Mouse (Mus musculus) neural tube, embryonic 15.5 days (tissue): ENCODE data around the gene Tctn3. TPM values are rescaled to one million over a fixed set of nuclear protein-coding genes. Genes with fewer than 3 reads are reported as not detected.
"Not testable (repeated sequence)": the region's sequence is repeated elsewhere in the genome, so short reads cannot be mapped to it uniquely, and the experiment has no call there.

Source experiments
- ATAC-seq: fragments of 200-750 bp; cut with Nextera tagmentation; 2 replicates; pipeline ENCODE4 v1.8.0; 2017; ENCODE audit warnings: mild to moderate bottlenecking, moderate TSS enrichment, moderate library complexity; ENCODE audit not compliant: low FRiP score
- H3K27ac ChIP-seq: fragments of 300-500 bp; sonication (generic); replicated peaks from 2 replicates; pipeline ENCODE4 v1.5.1; 2015; ENCODE audit warnings: mild to moderate bottlenecking, inconsistent platforms
- H3K27me3 ChIP-seq: fragments of 300-500 bp; sonication (generic); replicated peaks from 2 replicates; pipeline ENCODE4 v1.6.1; 2015; ENCODE audit warnings: inconsistent platforms
- H3K36me3 ChIP-seq: fragments of 300-500 bp; sonication (generic); 2 replicates; pipeline ENCODE4 v1.6.1; 2015; ENCODE audit warnings: inconsistent platforms
- H3K4me1 ChIP-seq: fragments of 300-500 bp; sonication (generic); 2 replicates; pipeline ENCODE4 v1.6.1; 2015; ENCODE audit warnings: inconsistent platforms
- H3K4me2 ChIP-seq: fragments of 300-500 bp; sonication (generic); 2 replicates; pipeline ENCODE4 v1.6.1; 2015; ENCODE audit warnings: inconsistent platforms, mild to moderate bottlenecking, moderate library complexity
- H3K4me3 ChIP-seq: fragments of 300-500 bp; sonication (generic); replicated peaks from 2 replicates; pipeline ENCODE4 v1.5.1; 2015; ENCODE audit warnings: mild to moderate bottlenecking, inconsistent platforms
- H3K9ac ChIP-seq: fragments of 300-500 bp; sonication (generic); replicated peaks from 2 replicates; pipeline ENCODE4 v1.6.1; 2015; ENCODE audit warnings: mild to moderate bottlenecking, inconsistent platforms
- H3K9me3 ChIP-seq: fragments of 300-500 bp; sonication (generic); replicated peaks from 2 replicates; pipeline ENCODE4 v1.6.1; 2016; ENCODE audit warnings: inconsistent platforms
- WGBS: fragments of 180-500 bp; shearing (Covaris S2); methylation state at CpG from one replicate; pipeline ENCODE4 v1.1.7; 2015; ENCODE audit warnings: mixed read lengths; 5-methylcytosine and 5-hydroxymethylcytosine counted together
- polyA plus RNA-seq: library from polyadenylated mRNA; unstranded; fragments of >200 nt; fragmentation: Nextera tagmentation; extraction: Ambion mirVana; gene quantifications from 2 replicates; pipeline ENCODE4 v1.2.1, GENCODE M21; 2015

Tctn3 gene
- polyA plus RNA-seq, 1 experiment from 2014 or later, result 14.8 TPM

DNA sequence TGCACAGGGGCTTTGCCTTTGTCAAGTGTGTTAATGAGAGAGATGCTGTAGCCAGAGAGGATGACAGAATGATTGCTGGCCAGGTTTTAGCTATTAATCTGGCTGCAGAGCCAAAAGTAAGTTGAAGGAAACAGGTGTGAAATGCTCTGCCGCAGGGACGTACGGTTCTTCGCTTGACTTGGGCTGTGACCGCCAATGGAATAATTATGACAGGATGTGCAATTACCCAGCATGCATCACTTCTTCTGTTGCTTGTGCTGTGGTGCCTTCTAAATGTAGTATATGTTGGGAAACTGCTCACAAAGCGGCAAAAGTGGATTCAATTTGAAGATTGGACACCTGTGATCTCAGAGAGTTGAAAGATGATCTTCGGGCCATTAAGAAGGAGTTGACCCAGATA lies 4.0 kb upstream of the Tctn3 start:
- Histone ChIP-seq H3K4me3 (no peak overlapping the region), H3K27ac (no peak overlapping the region), H3K9ac (no peak overlapping the region), H3K9me3 (no peaks in the 10 kb centered on the region), H3K4me2 (no peak overlapping the region), H3K36me3 (no peaks in the 10 kb centered on the region), H3K4me1 (peaks cover 6% of the 10 kb centered on the region), H3K27me3 (no peaks in the 10 kb centered on the region)
- no peak for ATAC-seq
- WGBS, result 84% methylated on average over 7 of the region's 7 CpGs

- Histone ChIP-seq H3K36me3 (no peaks in the 10 kb centered on the region), H3K4me2 (no peak overlapping the region), H3K4me3 (no peak overlapping the region), H3K9me3 (no peaks in the 10 kb centered on the region), H3K27me3 (no peaks in the 10 kb centered on the region), H3K4me1 (peaks cover 9% of the 10 kb centered on the region), H3K9ac (no peak overlapping the region), H3K27ac (no peak overlapping the region)
- 85% methylated on average over 7 of the region's 7 CpGs for WGBS
- ATAC-seq, result no peak
Measured at GRCm38 (mm10) chr19:40614811-40615210, 2.8 kb upstream of the Tctn3 start.

DNA sequence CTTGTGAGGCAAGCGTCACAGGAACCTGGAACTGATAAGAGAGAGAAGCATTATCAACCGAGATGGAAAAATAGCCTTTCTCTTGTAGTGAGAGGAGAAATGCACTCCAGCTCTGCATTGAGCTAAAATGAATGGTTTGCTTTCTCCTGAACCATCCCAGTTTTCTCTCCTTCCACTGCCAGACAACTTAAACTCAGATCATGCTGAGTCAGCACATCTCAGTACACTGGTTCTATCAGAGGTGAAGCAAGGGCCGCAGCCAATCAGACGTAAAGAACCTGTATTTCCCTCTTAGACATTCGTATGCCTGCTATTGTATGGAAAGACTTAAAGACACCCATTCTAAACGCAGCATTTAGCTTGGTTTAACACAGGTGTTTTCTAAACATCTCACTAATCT lies 4.4 kb downstream of the Tctn3 start:
- no peak overlapping the region for H3K4me2 ChIP-seq
- peaks cover 9% of the 10 kb centered on the region for H3K4me1 ChIP-seq
- H3K27me3 ChIP-seq, result no peaks in the 10 kb centered on the region
- no peaks in the 10 kb centered on the region for H3K9me3 ChIP-seq
- no peak overlapping the region for H3K27ac ChIP-seq
- H3K9ac ChIP-seq, result no peak overlapping the region
- peaks cover 48% of the 10 kb centered on the region for H3K36me3 ChIP-seq
- WGBS, result 92% methylated on average over 6 of the region's 6 CpGs
- H3K4me3 ChIP-seq, result no peak overlapping the region
- no peak for ATAC-seq

DNA sequence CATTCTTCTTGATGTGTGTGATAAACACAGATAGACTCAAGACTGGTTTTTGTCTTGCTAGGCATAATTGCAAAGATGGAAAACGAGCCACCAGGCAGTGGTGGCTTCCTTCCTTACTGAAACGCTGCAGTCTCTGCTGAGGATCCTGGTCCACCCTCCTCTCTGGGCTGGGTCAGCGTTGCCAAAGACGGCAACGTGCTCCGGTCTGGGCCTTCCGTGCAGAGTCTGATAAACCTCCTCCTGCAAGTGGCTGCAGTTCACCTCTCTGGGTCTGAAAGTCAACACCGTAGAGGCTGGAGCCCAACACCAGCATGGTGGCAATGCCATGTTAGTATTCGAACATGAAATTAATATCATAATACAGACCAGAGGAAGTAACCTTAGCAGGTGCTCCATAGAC lies 6.8 kb downstream of the Tctn3 start:
- H3K27me3 ChIP-seq, result no peaks in the 10 kb centered on the region
- no peak overlapping the region for H3K4me2 ChIP-seq
- H3K9ac ChIP-seq, result no peak overlapping the region
- ATAC-seq, result no peak
- H3K4me3 ChIP-seq, result no peak overlapping the region
- WGBS, result 96% methylated on average over 9 of the region's 9 CpGs
- no peak overlapping the region for H3K27ac ChIP-seq
- no peaks in the 10 kb centered on the region for H3K9me3 ChIP-seq
- peaks cover 61% of the 10 kb centered on the region for H3K36me3 ChIP-seq
- H3K4me1 ChIP-seq, result no peaks in the 10 kb centered on the region

DNA sequence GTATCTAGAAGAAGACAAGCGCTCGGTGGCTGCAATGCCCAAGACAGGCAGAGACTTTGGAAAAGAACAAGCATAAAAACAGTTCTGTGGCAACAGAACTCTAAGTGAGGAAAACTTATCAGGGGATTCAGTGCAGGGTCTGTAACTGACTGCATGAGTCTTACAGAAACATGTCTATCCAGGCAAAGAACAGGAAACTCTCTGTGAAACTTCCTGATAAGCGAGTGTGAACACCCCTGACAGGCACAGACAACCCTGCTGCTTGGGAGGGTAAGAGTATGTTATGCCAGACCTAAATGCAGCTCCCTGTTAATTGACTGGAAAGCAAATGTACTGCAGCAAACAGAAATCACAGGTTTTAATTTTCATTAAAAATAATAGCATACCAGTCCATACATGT lies 10.2 kb downstream of the Tctn3 start:
- no peak overlapping the region for H3K4me2 ChIP-seq
- no peak for ATAC-seq
- no peak overlapping the region for H3K4me3 ChIP-seq
- no peaks in the 10 kb centered on the region for H3K27me3 ChIP-seq
- no peaks in the 10 kb centered on the region for H3K4me1 ChIP-seq
- 92% methylated on average over 3 of the region's 3 CpGs for WGBS
- no peak overlapping the region for H3K27ac ChIP-seq
- no peaks in the 10 kb centered on the region for H3K9me3 ChIP-seq
- no peak overlapping the region for H3K9ac ChIP-seq
- H3K36me3 ChIP-seq, result peaks cover 45% of the 10 kb centered on the region

DNA sequence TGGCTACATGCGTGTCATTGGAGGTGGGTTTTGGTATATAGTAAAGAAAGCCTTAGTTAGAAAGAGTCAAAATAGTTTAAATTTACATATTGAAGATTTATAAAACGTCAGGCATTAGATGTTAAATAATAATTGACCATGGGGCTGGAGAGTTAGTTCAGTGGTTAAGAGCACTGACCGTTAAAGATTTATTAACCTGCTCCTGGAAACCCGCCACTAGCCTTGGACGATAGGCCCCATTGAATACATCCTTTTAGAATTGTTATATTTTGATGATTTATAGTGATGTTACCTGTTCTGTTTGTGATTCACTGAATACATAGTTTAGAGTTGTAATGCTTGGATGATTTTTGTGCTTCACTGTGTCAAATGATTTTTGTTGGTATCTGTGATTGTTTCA lies 11.2 kb downstream of the Tctn3 start:
- H3K4me2 ChIP-seq, H3K9ac ChIP-seq, H3K4me3 ChIP-seq, H3K9me3 ChIP-seq, H3K27ac ChIP-seq, ATAC-seq, H3K27me3 ChIP-seq, H3K4me1 ChIP-seq: not testable (repeated sequence)
- H3K36me3 ChIP-seq, result peaks cover 41% of the 10 kb centered on the region
- WGBS, result 92% methylated on average over 5 of the region's 5 CpGs

GRCm38 (mm10) chr19:40595831-40596230 lies 16.2 kb downstream of the Tctn3 start:
- 85% methylated on average over 8 of the region's 8 CpGs for WGBS
- H3K36me3 ChIP-seq, result peaks cover 36% of the 10 kb centered on the region

GRCm38 (mm10) chr19:40595231-40595630 lies 16.8 kb downstream of the Tctn3 start:
- H3K4me3 ChIP-seq, result no peak overlapping the region
- no peak for ATAC-seq
- 91% methylated on average over 3 of the region's 3 CpGs for WGBS
- no peak overlapping the region for H3K4me2 ChIP-seq
- no peak overlapping the region for H3K9ac ChIP-seq
- H3K9me3 ChIP-seq, result no peaks in the 10 kb centered on the region
- H3K4me1 ChIP-seq, result no peaks in the 10 kb centered on the region
- H3K36me3 ChIP-seq, result peaks cover 36% of the 10 kb centered on the region
- no peak overlapping the region for H3K27ac ChIP-seq
- no peaks in the 10 kb centered on the region for H3K27me3 ChIP-seq

More at GRCm38 (mm10) chr19:40595831-40596230, 16.2 kb downstream of the Tctn3 start:
- H3K27me3 ChIP-seq, result no peaks in the 10 kb centered on the region
- no peak overlapping the region for H3K4me2 ChIP-seq
- ATAC-seq, result no peak
- H3K9ac ChIP-seq, result no peak overlapping the region
- H3K9me3 ChIP-seq, result no peaks in the 10 kb centered on the region
- no peak overlapping the region for H3K4me3 ChIP-seq
- no peak overlapping the region for H3K27ac ChIP-seq
- no peaks in the 10 kb centered on the region for H3K4me1 ChIP-seq

DNA sequence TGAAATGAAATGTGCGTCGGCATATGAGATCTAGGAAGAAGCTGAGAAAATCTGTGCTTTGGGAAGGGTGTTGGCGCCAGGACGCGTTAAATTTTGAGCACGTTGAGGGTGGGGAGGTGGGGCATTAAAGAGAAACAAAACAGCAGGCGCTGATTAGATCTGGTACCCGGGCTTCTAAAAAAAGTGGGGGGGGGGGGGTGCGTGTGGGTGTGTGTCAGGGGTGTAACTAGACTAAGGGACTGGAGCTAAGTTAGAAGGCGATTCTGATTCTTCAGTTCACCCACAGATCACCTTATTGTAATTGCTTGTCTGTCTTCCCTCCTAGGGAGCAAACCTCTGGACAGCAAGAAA lies 22.5 kb downstream of the Tctn3 start:
- Histone ChIP-seq H3K9me3 (no peaks in the 10 kb centered on the region), H3K27ac (peak overlapping the region; percentile 86), H3K36me3 (0 out of 2 replicates have a peak, but pooled peaks cover 15% of the 10 kb centered on the region), H3K4me3 (peak overlapping the region; percentile 77), H3K4me1 (peaks cover 25% of the 10 kb centered on the region), H3K27me3 (no peaks in the 10 kb centered on the region), H3K4me2 (peak overlapping the region; percentile 80), H3K9ac (peak overlapping the region; percentile 81)
- 0% methylated on average over 10 of the region's 10 CpGs for WGBS
- no peak for ATAC-seq

GRCm38 (mm10) chr19:40588847-40589529 lies 23.0 kb downstream of the Tctn3 start:
- Histone ChIP-seq H3K4me3 (peak overlapping the region; percentile 77), H3K27ac (peak overlapping the region; percentile 86), H3K4me1 (peaks cover 25% of the 10 kb centered on the region), H3K36me3 (peaks cover 11% of the 10 kb centered on the region; the same call in 1 of the 2 replicates), H3K9me3 (no peaks in the 10 kb centered on the region), H3K9ac (peak overlapping the region; percentile 81), H3K27me3 (no peaks in the 10 kb centered on the region), H3K4me2 (peak overlapping the region; percentile 80)
- under 1% methylated on average over 18 of the region's 18 CpGs for WGBS
- ATAC-seq, result peak; percentile 80

GRCm38 (mm10) chr19:40588293-40588654 lies 23.8 kb downstream of the Tctn3 start, which contains the start of gene Aldh18a1:
Gene Aldh18a1 (minus strand): TSS chr19:40588463.
- H3K4me3 ChIP-seq, result peak within 1 kb of the TSS; percentile 77
- no peaks in the 10 kb centered on the region for H3K27me3 ChIP-seq
- H3K4me1 ChIP-seq, result peaks cover 25% of the 10 kb centered on the region
- peaks cover 14% of the 10 kb centered on the region for H3K36me3 ChIP-seq
- WGBS, result under 1% methylated on average over 34 of the region's 34 CpGs
- H3K9me3 ChIP-seq, result no peaks in the 10 kb centered on the region
- peak within 1 kb of the TSS; percentile 86 for H3K27ac ChIP-seq
- H3K4me2 ChIP-seq, result peak within 1 kb of the TSS; percentile 80
- H3K9ac ChIP-seq, result peak within 1 kb of the TSS; percentile 81
- peak; percentile 96 for ATAC-seq

- Histone ChIP-seq H3K4me3 (peak overlapping the region; percentile 77), H3K27ac (peak overlapping the region; percentile 72), H3K9ac (peak overlapping the region; percentile 81), H3K27me3 (no peaks in the 10 kb centered on the region), H3K36me3 (peaks cover 14% of the 10 kb centered on the region), H3K4me2 (peak overlapping the region; percentile 80), H3K9me3 (no peaks in the 10 kb centered on the region), H3K4me1 (peaks cover 25% of the 10 kb centered on the region)
- WGBS, result 5% methylated on average over 30 of the region's 30 CpGs
- peak; percentile 49 for ATAC-seq
Measured at GRCm38 (mm10) chr19:40587491-40588292, 24.3 kb downstream of the Tctn3 start.
